Mouse (Mus musculus): ENCODE measurements at regions not wholly inside any gene's neighbourhood (a gene's known extent, or its start where the extent isn't known, plus 50 kb on each side); places are given as distances from the start of the nearest gene placed in this dataset.
A peak's percentile ranks its signal among the peaks of the same experiment; 100 is the strongest.

DNA sequence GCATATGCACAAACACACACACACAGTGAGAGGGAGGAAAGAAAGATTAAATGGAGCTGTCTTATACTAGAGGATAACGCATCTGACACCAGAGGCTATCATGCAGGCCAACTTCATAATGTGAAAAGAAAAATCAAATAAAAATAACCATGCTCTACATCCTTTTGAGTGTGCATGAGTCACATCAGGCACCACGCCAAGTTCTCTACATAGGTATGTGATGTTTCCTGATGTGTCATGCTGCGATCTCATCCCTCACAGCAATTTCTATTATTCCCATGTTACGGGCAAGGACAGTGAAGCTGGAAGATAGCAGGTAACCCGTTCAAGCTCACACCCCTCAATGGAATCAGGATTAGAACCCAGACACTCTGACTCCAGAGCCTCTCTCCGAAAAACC, 346.4 kb upstream of the Rgma start:
- Histone ChIP-seq H3K27ac (ENCODE audit: low read depth, low read length) (no peak overlapping the region), H3K27me3 (replicated peaks; ENCODE audit: control insufficient read depth, insufficient read depth, low read length) (no peaks in the 10 kb centered on the region), H3K9ac (ENCODE audit: low read depth, low read length) (no peak overlapping the region), H3K4me1 (ENCODE audit: control insufficient read depth, insufficient read depth, low read depth, low read length) (no peaks in the 10 kb centered on the region; the same call in 1 of the 2 replicates), H3K4me3 (ENCODE audit: low read length) (no peak overlapping the region), H3K9me3 (ENCODE audit: control insufficient read depth, low read length) (no peaks in the 10 kb centered on the region), H3K4me2 (ENCODE audit: low read length) (no peak overlapping the region), H3K36me3 (ENCODE audit: control insufficient read depth, insufficient read depth, low read length) (no peaks in the 10 kb centered on the region)
- WGBS = 83% methylated on average over 6 of the region's 6 CpGs
- no peak for ATAC-seq

- 86% methylated on average over 5 of the region's 5 CpGs for WGBS
- Histone ChIP-seq H3K36me3 (ENCODE audit: control insufficient read depth, insufficient read depth, low read length) (no peaks in the 10 kb centered on the region), H3K4me2 (ENCODE audit: low read length) (no peak overlapping the region)
These were observed 343.9 kb upstream of the Rgma start for GRCm38 (mm10) chr7:73031407-73031806.

DNA sequence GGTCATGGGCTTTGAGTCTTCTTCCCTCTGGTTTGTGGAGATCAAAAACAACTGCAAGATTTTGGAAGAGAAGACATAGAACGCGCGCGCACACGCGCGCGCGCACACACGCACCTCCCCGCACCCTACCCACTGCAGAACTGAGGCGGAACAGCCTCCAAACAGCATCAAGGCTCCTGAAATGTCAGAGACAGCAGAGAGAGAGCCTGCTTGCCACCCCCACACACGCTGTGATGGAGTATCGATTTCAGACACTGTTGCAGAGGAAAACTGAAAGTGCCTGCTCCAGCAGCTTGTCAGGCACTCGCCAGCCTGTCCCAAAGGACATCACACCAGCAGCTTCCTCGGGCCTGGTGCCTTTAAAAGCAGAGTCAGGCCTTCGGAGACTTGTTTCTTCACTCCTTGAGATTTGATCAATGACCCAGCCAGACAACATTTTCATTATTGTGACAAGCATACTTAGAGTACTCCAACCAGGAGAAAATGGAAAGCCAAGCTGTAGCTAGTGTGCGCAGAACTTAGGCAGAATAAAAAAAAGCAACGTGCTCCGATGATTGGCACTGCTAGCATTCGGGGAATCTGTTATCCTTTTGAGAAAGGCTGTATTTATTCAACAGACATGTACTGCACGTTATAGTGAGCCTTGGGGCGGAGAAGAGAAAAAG, 342.9 kb upstream of the Rgma start:
- no peak overlapping the region for H3K27ac ChIP-seq (ENCODE audit: low read depth, low read length)
- no peaks in the 10 kb centered on the region for H3K9me3 ChIP-seq (ENCODE audit: control insufficient read depth, low read length)
- H3K4me2 ChIP-seq (ENCODE audit: low read length) = no peak overlapping the region
- 0 out of 2 replicates have a peak, but pooled peaks have one; percentile 54 for ATAC-seq
- WGBS = 64% methylated on average over 23 of the region's 23 CpGs
- no peak overlapping the region for H3K9ac ChIP-seq (ENCODE audit: low read depth, low read length)
- H3K4me1 ChIP-seq (ENCODE audit: control insufficient read depth, insufficient read depth, low read depth, low read length) = no peaks in the 10 kb centered on the region; the same call in 1 of the 2 replicates
- H3K4me3 ChIP-seq (ENCODE audit: low read length) = no peak overlapping the region
- H3K27me3 ChIP-seq (replicated peaks; ENCODE audit: control insufficient read depth, insufficient read depth, low read length) = no peaks in the 10 kb centered on the region
- no peaks in the 10 kb centered on the region for H3K36me3 ChIP-seq (ENCODE audit: control insufficient read depth, insufficient read depth, low read length)

More at GRCm38 (mm10) chr7:73031407-73031806, 343.9 kb upstream of the Rgma start:
- no peak for ATAC-seq
- Histone ChIP-seq H3K27me3 (replicated peaks; ENCODE audit: control insufficient read depth, insufficient read depth, low read length) (no peaks in the 10 kb centered on the region), H3K9ac (ENCODE audit: low read depth, low read length) (no peak overlapping the region), H3K4me3 (ENCODE audit: low read length) (no peak overlapping the region), H3K4me1 (ENCODE audit: control insufficient read depth, insufficient read depth, low read depth, low read length) (no peaks in the 10 kb centered on the region; the same call in 1 of the 2 replicates), H3K9me3 (ENCODE audit: control insufficient read depth, low read length) (no peaks in the 10 kb centered on the region), H3K27ac (ENCODE audit: low read depth, low read length) (no peak overlapping the region)

- Histone ChIP-seq H3K27me3 (replicated peaks; ENCODE audit: control insufficient read depth, insufficient read depth, low read length) (no peaks in the 10 kb centered on the region), H3K4me3 (ENCODE audit: low read length) (no peak overlapping the region), H3K9me3 (ENCODE audit: control insufficient read depth, low read length) (no peaks in the 10 kb centered on the region), H3K4me2 (ENCODE audit: low read length) (no peak overlapping the region), H3K4me1 (ENCODE audit: control insufficient read depth, insufficient read depth, low read depth, low read length) (no peaks in the 10 kb centered on the region; the same call in 1 of the 2 replicates), H3K9ac (ENCODE audit: low read depth, low read length) (no peak overlapping the region), H3K36me3 (ENCODE audit: control insufficient read depth, insufficient read depth, low read length) (no peaks in the 10 kb centered on the region), H3K27ac (ENCODE audit: low read depth, low read length) (no peak overlapping the region)
- ATAC-seq = 0 out of 2 replicates have a peak, but pooled peaks have one; percentile 34
- WGBS = 56% methylated on average over 20 of the region's 20 CpGs
These were observed 338.3 kb upstream of the Rgma start for GRCm38 (mm10) chr7:73036801-73037555.

GRCm38 (mm10) chr7:73037638-73038037, 337.7 kb upstream of the Rgma start:
- no peak for ATAC-seq
- no peak overlapping the region for H3K9ac ChIP-seq (ENCODE audit: low read depth, low read length)
- no peaks in the 10 kb centered on the region for H3K9me3 ChIP-seq (ENCODE audit: control insufficient read depth, low read length)
- WGBS = 92% methylated on average over 9 of the region's 9 CpGs
- H3K27me3 ChIP-seq (replicated peaks; ENCODE audit: control insufficient read depth, insufficient read depth, low read length) = no peaks in the 10 kb centered on the region
- H3K27ac ChIP-seq (ENCODE audit: low read depth, low read length) = no peak overlapping the region
- no peaks in the 10 kb centered on the region; the same call in 1 of the 2 replicates for H3K4me1 ChIP-seq (ENCODE audit: control insufficient read depth, insufficient read depth, low read depth, low read length)
- H3K4me3 ChIP-seq (ENCODE audit: low read length) = no peak overlapping the region
- H3K36me3 ChIP-seq (ENCODE audit: control insufficient read depth, insufficient read depth, low read length) = no peaks in the 10 kb centered on the region
- no peak overlapping the region for H3K4me2 ChIP-seq (ENCODE audit: low read length)

GRCm38 (mm10) chr7:73039921-73040320, 335.4 kb upstream of the Rgma start:
- H3K4me1 ChIP-seq (ENCODE audit: control insufficient read depth, insufficient read depth, low read depth, low read length) = no peaks in the 10 kb centered on the region
- no peak overlapping the region for H3K4me3 ChIP-seq (ENCODE audit: low read length)
- no peak overlapping the region for H3K4me2 ChIP-seq (ENCODE audit: low read length)
- H3K36me3 ChIP-seq (ENCODE audit: control insufficient read depth, insufficient read depth, low read length) = no peaks in the 10 kb centered on the region
- no peak for ATAC-seq
- H3K27ac ChIP-seq (ENCODE audit: low read depth, low read length) = no peak overlapping the region
- peaks cover under 1% of the 10 kb centered on the region; the same call in 1 of the 2 replicates for H3K9me3 ChIP-seq (ENCODE audit: control insufficient read depth, low read length)
- no peak overlapping the region for H3K9ac ChIP-seq (ENCODE audit: low read depth, low read length)
- no peaks in the 10 kb centered on the region for H3K27me3 ChIP-seq (replicated peaks; ENCODE audit: control insufficient read depth, insufficient read depth, low read length)
- 87% methylated on average over 4 of the region's 4 CpGs for WGBS

DNA sequence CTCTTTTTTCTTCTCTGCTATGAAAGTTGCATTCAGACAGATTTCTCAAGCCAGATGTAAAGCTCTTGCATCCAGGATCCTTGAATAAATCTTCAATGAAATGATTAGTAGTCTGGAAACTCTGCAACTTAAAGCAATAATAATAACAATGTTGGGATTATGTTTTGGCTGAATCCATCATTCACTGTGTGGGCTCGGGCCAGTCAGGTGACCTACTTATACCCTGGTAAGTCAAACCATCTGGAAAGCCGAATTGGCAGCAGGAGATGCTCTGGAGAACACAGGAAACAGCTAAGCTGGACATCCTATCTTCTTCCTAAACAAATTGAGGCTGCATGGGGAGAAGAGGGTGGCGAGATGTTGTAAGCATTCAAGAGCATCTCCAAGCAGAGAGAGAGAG, 331.0 kb upstream of the Rgma start:
- WGBS = 75% methylated on average over 3 of the region's 3 CpGs
- Histone ChIP-seq H3K36me3 (ENCODE audit: control insufficient read depth, insufficient read depth, low read length) (no peaks in the 10 kb centered on the region), H3K9me3 (ENCODE audit: control insufficient read depth, low read length) (peaks cover 5% of the 10 kb centered on the region; the same call in 1 of the 2 replicates), H3K9ac (ENCODE audit: low read depth, low read length) (no peak overlapping the region), H3K27me3 (replicated peaks; ENCODE audit: control insufficient read depth, insufficient read depth, low read length) (no peaks in the 10 kb centered on the region), H3K27ac (ENCODE audit: low read depth, low read length) (no peak overlapping the region), H3K4me1 (ENCODE audit: control insufficient read depth, insufficient read depth, low read depth, low read length) (no peaks in the 10 kb centered on the region), H3K4me2 (ENCODE audit: low read length) (no peak overlapping the region), H3K4me3 (ENCODE audit: low read length) (no peak overlapping the region)
- no peak for ATAC-seq

DNA sequence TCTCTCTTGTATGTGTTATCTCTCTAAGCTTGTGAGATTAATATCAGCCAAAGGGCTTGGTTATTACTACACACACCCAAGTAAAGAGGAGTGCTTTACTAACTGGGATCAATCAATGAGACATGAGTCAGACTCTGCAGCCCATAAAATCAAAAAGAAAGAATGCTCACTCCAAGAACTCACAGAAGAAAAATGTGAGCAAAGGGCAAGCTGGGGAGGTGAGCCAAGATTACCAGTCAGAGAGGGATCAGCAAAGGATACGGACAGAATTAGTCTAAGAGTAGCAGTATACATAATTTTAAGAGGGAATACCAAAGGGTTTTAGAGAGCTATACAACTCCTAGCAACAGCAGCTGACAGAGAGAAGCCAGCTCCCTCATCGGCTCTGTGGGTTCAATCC, 319.4 kb upstream of the Rgma start:
- Histone ChIP-seq H3K27ac (ENCODE audit: low read depth, low read length) (no peak overlapping the region), H3K9me3 (ENCODE audit: control insufficient read depth, low read length) (no peaks in the 10 kb centered on the region), H3K36me3 (ENCODE audit: control insufficient read depth, insufficient read depth, low read length) (no peaks in the 10 kb centered on the region), H3K4me2 (ENCODE audit: low read length) (no peak overlapping the region), H3K4me3 (ENCODE audit: low read length) (no peak overlapping the region), H3K27me3 (replicated peaks; ENCODE audit: control insufficient read depth, insufficient read depth, low read length) (no peaks in the 10 kb centered on the region), H3K4me1 (ENCODE audit: control insufficient read depth, insufficient read depth, low read depth, low read length) (no peaks in the 10 kb centered on the region), H3K9ac (ENCODE audit: low read depth, low read length) (no peak overlapping the region)
- 85% methylated on average over 2 of the region's 2 CpGs for WGBS
- ATAC-seq = no peak

GRCm38 (mm10) chr7:73063556-73063955, 311.8 kb upstream of the Rgma start:
- WGBS = 69% methylated on average over 3 of the region's 3 CpGs
- no peaks in the 10 kb centered on the region for H3K9me3 ChIP-seq (ENCODE audit: control insufficient read depth, low read length)
- H3K4me3 ChIP-seq (ENCODE audit: low read length) = no peak overlapping the region
- H3K4me1 ChIP-seq (ENCODE audit: control insufficient read depth, insufficient read depth, low read depth, low read length) = no peaks in the 10 kb centered on the region
- ATAC-seq = no peak
- H3K36me3 ChIP-seq (ENCODE audit: control insufficient read depth, insufficient read depth, low read length) = no peaks in the 10 kb centered on the region
- no peak overlapping the region for H3K27ac ChIP-seq (ENCODE audit: low read depth, low read length)
- H3K9ac ChIP-seq (ENCODE audit: low read depth, low read length) = no peak overlapping the region
- H3K27me3 ChIP-seq (replicated peaks; ENCODE audit: control insufficient read depth, insufficient read depth, low read length) = no peaks in the 10 kb centered on the region
- H3K4me2 ChIP-seq (ENCODE audit: low read length) = no peak overlapping the region
